Mouse (Mus musculus) right cerebral cortex, adult 2 months (tissue): ENCODE results near the gene Alk.
A peak's percentile ranks its signal among the peaks of the same experiment; 100 is the strongest.

ENCODE experiments used
- DNase-seq, 2 experiments: peaks; one replicate each; pipeline ENCODE4 v3.0.0; 2021 to 2022; ENCODE audit warnings: low spot score in 2 of 2

Alk gene

DNA sequence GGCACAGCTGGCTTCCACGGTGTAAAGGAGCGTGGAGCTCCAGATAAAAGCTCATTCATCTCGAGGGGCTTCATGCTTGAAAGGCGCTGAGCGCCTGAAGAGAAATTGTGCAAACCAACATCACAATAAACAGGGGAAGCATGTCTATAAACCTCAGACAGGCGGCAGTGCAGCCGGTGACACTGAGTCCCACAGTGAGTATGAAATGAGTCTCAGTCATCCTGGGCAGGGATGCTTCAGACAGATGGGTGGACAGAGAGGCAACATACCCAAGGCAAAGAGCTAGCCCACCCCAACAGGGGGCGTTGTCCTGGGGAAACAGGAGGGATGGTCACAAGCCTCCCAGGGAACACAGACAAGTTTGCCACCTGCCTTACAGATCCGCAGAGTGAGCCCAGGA, 460.0 kb downstream of the Alk start:
- no peak for DNase-seq

DNA sequence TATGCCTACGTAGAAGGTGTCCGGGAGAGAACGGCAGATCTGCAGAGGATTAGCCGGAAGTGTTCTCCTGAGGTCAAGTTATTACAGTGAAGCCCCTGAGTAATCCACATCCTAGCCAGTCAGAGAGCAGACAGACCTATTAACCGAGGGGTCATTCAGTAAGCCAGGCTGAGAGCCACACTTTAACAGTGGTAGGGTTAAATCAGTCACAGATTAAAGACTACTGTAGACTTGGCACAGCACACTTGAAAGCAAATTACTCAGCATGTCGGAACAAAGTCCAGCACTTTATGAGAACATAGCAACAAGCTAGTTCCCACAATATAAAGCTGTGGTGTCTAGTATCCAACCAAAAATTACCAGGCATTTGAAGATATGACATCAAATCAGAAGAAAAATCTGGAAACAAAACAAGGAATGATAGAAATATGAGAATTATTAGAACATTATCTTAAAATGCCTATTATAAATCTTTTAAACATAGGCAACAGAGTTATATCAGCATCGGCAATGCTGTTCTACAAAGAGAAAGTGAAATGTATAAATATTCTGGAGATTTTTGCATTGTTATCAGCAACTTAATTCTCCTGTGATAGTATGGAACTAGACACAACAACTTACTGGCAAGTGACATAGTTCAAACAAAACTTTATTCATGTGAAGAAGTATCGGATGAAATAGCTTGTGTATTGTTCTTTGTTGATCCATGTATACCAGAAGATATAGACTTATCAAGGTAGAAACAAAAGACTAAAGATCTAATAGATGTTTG, 472.1 kb downstream of the Alk start:
- no peak for DNase-seq

DNA sequence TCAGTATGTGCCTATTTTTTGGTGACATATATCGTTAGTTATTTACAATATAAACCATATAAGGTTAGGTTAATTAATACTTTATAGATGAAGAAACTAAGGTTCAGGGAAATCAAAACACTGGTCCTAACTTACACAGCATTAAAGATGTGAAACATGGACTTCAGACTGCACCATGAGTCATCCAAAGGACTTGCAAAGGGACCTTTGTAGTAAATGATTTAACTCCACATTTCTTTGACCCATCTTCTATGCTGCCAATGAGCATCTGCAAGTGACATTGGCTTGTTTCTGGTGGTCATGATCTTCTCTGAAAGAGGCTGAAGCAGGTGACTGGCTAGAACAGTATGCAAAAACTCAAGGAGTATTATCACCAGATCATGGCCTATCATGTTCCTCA, 482.8 kb downstream of the Alk start:
- no peak for DNase-seq

DNA sequence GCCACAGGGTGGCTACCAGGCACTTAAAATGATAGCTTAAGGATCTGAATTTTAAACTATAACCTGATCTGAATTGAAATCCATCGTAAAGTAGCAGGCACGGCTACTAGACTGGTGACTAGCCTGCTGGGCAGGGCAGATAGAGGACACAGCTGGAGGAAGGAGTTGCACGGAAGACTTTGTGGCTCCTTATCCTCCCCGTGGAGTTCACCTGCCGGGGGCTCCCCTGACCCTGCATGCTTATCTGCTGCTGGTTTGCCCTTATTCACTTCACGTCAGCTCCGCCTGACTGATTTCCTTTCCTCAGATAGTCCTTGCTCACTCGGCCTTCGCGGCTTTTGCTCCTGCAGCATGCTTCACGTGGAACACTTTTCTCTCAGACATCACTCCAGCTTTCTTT, 484.1 kb downstream of the Alk start:
- no peak for DNase-seq

DNA sequence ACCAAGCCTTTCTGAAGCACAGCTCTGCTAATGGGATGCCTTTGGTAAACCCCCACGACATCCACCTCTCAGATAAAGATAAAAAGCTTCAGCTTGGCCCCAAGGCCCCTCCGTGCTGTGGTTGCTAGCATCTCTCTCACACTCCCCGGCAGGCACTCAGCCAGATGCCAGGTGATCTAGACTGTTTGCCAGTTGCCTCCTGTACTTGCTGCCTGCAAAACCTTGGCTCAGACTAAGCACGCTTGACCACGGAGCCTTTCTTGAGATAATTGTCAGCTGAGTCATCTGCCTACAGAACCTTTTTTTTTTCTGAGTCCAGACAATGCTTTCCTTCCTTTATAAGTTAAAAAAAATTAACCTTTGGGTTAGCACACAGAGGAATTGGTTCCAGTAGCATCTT, 486.1 kb downstream of the Alk start:
- DNase-seq, result no peak

DNA sequence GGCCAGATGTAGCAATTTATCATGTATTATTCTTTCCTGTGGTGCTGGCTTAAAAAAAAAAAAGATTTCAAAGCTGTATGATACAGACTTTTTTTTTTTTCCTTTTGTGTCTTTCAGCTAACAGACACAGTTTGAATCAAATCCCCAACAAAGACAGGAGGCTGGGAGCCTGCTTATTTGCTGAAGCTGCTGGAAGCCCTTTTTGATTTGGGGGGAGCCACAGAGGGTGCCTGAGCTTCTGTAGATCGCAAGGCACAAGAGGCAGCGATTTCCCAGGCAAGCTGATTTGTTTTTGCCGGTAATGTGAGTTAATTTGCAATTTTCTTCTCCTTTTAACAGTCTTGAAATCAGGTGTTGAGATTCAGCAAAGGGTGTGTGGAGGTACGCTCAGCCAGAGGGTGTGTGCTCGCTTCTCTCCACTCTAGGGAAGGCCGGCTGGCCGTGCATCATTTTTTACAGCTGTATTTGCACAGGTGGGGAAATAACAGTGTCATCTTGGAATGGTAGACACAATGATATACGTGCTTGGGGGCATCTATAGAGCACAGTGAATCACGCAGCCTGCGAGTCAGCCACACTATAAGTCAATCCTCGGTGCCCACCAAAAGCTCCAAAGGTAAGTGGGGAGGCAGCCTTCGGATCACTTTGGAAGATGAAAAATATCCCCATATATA, 489.0 kb downstream of the Alk start:
- no peak for DNase-seq

DNA sequence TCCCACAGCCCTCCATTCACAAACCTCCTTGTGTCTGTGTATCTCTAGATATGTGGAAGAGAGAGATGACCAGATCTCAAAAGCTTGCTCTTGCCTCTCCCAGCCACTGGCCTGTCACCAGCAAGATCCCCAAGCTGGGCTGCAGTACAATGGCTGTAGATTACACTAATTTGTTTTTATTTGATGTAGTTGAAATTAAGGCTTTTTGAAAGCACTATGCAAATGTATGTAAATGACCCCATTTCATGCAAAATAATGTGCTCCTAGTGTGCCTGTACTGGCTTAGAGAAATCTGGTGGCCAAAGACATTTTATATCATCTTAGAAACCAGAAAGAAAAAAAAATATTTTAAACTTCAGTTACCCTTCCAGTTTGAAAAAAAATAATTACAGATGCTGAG, 492.4 kb downstream of the Alk start:
- DNase-seq, result no peak

DNA sequence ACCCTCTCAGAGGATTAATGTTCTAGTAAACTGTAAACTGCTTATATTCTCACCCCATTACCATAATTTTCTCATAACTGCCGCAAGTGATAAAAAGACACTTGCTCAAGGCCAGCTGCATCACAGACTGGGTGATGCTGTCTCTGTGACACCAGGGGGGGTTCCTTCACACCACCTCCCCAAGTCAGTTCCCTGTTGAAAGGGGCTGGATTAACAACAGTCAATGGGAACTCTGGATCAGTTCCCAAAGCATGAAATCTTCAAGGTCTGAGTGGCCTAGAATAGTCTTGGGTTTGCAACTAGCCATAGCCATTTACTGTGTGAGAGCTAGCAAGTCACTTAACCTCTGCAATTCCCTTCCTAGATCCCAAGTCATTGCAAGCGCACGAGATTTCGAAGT, 492.9 kb downstream of the Alk start:
- DNase-seq, result no peak

DNA sequence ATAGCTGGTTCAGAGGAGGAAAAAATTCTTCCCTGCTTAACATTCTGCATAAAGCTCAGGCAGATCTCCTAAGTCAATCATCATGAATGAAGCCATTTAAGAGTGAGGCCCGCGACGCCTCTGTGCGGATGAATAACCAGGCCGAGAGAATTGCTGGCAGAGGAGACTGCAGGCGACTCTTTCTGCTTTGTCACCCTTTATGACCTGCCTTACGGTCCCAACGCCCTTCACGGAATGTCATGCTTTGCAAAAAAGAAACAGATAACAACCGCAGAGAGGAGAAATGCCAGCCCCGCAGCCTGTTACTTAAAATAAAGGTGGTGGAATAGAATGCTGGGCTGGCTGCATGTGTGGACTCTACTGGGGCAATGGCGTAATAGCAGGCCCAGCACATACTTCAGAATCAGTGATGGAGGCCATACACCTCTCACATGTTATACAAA, 517.1 kb downstream of the Alk start:
- DNase-seq, result no peak

DNA sequence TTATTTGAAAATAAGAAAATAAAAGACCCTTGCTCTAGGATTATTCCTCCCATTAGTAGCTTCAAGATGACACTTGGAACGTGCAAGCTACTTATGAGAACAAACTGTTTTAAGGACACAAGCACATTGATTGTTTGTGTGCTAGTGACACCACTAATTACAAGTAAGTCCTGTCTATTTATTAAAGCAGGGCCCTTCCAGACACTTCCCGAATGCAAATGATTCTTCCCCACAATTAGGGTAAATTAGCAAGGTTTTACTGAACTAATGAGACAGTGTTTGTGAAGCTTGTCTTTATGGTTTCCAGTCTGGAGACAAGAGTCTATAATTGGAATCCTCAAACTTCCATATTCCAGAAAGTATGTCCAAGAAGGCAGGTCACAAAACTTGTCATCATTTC, 523.0 kb downstream of the Alk start:
- no peak for DNase-seq

DNA sequence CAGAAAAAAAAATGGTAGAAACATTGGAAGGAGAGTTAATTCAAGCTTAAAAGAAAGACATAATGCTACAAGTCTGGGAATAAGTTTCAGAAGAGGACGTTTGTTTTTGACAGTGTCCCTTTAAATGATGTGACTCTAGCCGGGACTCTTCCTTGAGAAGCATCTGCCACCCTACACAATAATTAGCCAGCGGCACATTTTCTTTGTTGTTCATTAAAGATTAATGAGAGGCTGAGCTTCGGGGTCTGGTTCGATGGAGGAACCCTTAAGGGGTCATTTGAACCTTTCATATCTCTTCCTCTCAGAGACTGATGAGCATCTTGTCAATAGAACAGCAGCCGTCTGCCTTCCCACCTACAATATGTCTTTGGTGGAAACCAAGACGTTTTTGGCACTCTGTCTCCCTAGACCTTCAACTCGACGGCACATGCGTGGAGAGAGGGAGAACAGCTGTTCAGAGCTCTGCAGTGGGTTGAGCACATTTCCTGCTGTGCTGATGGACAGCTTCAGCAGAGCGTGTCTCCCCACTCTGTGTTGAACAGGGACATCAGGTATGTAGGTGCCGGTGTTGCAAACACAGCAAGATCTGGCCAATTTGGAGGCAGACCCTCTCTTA, 528.0 kb downstream of the Alk start:
- DNase-seq, result peak; percentile 15 to 21

DNA sequence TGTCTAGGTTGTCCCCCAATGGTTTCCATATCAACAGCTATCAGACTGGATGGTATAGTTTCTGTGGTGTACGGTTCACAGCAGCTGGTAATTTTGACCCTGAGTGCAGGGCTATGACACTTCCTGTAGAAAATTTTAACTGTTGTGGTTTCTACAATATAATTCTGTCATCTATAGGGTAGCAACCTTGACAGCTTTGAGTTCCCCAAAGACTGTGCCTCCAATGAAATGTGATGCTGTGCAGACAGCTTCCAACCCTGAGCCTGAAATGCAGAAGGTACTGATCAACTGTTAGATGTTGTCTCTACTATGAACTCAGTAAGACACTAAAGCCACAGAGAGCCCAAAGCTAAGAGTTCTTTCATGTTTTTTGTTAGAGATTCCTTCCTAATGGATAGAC, 532.6 kb downstream of the Alk start:
- no peak for DNase-seq

DNA sequence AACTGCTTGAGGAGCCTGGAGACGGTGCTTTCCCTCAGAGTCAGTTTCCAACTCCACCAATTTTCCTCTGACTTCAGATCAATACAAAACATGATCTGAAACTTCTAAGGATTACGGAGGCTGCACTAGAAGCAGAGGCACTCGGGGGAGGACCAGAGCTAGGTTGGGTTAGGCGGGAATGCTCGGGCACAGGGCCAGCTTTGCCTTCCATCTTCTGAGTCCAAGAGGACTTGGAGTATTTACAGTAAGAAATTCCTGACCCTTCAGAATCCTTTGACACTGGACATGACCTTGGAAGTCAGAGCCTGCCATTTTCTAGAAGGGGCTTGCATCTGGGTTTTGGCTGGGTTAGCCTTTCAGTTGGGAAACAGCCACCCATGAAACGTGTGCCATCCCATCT, 536.3 kb downstream of the Alk start:
- no peak for DNase-seq

DNA sequence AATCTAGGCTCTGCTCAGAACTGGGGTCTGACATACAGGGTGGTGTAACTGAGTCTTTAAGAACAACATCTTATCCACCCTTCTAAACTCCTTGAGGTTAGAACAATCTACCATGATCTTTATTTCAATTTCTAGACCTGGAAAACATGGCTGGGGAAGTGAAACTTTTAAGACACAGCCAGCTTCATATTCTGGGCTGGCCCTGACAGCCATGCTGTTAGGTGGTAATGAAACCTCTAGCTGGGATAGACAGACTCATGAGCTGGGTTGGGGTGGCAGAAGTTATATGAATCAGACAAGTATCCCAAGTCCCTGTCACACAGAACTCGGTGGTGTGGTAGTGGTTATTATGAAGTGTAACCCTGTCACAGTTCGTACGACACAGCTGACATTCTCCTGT, 541.4 kb downstream of the Alk start:
- no peak for DNase-seq

DNA sequence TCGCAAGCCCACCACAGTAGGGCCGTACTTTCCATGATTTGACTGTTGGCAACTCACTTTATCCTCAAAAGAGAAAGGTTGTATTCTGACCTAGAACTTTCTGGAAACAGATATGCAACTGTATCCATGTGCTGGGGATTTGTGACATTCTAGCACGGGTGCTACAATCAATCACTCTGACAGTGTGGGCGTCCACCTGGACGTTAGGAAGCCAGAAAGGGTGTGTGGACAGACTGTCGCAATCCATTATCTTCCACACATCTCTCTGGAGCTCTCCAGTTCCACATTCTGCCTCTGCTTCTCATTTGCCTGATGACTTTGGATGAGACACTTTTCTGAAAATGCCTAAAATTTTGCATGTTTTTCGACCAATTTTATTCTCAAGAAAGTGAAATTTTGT, 545.1 kb downstream of the Alk start:
- no peak for DNase-seq

DNA sequence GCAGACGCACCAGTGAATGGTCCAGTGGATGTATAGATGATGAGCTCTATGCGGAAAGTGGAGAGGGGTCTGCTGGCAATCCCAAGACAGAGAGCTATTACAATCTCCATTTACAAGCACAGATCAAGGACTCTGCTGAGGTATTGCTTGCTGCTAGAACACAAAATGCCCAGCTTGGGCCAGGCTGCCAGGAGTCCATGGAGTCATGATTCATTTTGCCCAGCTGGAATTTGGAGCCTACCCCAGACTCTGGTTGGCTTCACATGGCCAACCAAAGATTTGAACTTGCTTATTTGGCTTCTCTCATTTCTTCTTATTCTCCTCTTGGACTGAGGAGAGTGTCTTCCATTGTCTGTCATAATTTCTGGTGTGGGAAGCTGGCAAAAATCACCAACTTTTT, 558.8 kb downstream of the Alk start:
- DNase-seq, result no peak

DNA sequence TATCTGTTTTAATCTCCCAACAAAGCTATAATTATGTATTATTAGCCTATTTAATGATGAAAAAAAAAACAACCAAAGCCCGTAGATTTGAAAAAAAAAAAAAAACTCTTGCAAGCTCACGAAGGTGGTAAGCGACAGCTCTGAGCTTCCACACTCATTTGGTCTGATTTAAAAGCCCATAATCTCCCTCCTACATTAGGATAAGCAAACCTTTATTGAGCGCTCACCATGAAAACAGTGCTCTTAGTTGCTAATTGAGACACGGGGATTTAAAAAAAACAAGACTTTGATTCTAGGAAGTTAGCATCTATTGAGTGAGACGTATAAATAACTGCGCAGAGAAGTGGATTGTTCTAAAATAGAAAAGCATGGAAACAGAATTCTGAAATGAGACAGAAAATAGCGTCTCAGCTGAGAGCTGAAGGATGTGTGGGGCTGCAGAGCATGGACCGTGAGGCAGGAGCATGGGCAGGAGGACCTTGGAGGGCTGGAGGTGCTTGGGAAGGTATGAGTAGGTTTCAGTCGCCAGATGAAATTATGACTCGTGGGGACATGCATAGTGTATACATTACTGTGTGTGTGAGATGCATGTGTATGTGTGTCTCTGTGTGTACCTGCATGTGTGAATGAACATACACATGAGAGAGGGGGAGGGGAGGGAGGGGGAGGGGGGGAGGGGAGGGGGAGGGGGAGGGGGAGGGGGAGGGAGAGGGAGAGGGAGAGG, 560.6 kb downstream of the Alk start:
- peak; percentile 16 to 17 for DNase-seq

DNA sequence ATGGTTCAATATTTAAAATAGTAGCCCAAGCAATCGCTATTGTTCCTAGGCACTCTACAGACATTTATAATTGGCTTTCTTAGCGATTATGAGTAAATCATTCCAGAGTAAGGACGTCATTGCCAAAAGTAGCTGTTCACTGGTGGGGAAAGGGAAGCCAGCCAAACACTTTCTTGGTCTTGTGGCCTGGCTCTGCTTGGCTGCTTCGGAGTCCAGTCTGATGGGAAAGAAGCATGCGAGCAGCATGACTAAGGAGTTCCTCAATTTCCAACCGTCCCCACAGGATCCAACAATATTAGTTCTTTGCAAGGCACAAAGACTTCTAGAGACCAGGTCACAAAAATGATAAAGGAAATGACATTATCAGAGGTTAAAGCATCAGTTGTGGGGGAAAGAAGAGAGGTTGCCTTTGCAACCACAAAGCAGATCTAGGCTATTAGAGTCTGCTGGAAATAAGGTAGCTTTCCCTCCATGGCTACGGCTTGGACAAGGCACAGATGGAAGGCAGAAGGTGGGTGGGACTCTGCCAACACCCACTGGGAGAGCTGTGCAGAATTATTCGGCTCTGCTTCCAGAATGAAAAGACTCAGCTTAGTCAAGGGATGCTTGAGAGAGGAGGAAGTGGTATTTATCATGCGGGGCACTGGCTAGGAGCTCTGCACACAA, 561.3 kb downstream of the Alk start:
- peak; percentile 81 to 86 for DNase-seq

DNA sequence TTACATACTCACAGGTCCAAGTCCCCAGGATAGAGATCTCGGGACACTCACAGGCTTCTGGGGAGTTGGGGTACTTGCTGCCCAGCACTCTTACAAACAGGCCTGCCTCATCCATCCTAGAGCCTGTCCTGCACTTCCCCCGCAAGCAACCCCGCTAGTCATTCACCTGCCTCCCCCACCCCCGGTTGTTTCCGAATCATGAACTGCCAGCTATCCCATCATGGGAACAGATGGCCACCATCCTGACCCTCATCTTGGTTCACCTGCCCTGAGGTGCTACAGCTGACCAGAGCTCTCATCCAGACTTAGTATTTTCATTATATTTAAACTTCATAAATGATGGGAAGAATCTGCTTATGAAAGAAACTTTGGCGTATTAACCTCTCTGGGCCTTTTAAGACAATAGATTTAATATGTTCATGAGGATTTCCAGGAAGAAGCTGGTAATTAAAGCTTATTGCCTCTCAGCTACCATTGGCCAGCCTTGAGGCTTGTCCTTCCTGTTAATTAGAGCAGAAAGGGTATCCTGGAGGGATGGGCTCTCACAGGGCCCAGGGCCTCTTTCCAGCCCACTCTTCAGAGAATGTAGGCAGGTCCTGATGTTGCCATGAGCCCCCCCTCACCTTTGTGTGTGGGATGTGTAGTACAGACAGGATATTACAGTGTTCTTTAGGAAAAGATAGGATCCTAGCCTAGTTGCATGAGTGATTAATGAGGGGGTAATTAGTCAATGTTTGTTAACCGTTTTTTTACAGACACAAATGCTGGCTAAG, 565.1 kb downstream of the Alk start:
- no peak for DNase-seq

DNA sequence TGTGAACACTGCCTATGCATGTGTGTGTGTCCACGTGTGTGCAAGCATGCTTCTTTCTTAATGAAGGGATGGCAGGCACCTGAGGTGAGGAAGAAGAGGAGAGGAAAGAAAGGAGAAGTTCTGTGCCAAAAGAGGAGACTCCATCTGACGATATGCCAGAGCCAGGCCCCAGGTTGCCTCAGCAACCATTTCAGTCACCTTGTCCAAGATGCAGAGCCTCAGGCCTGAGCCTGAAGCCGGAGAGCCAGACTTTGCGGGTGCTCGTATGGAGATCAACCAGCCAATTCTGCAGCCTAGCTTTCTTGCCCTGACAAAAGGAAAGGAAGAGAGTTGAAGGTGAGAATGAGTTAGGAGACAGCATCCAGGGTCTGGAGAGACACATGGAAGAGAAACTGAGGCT, 566.1 kb downstream of the Alk start:
- DNase-seq, result no peak

DNA sequence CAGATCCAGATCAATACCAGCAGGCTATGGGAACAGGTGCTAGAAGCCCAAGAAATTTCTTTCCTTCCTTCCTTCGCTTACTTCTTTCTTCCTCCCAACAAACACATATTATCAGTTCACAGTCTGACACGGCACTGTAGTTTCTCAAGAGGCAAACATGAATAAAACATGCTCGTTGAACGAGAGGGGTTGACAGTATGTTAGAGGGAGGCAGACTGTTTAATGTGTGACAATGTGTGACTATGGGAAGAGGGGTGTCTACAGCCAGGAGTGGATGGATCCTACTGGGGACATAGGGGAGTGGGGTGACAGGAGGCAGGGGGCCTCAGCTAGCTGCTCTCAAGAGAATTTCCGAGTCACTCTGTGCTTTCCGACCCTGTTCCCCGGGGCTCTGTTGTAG, 573.8 kb downstream of the Alk start:
- no peak for DNase-seq
